Mouse (Mus musculus) neutrophil, adult 5-6 weeks (primary cell): ENCODE data around the gene Ppp2r5c. TPM values are rescaled to one million over a fixed set of nuclear protein-coding genes. Genes with fewer than 3 reads are reported as not detected.

Experiments used
- ATAC-seq: fragments of 151-379, 151-347 bp; 2 replicates; pipeline ENCODE4 v1.8.0; 2017; ENCODE audit warnings: mild to moderate bottlenecking, moderate TSS enrichment; ENCODE audit not compliant: insufficient number of reproducible peaks, poor library complexity, low FRiP score, severe bottlenecking; ENCODE audit errors: extremely low read depth
- total RNA-seq: library from RNA; stranded (forward); fragments of 200-1000 nt; gene quantifications from 2 replicates; pipeline ENCODE4 v1.2.3, GENCODE M21; 2017

Gene Ppp2r5c
- total RNA-seq, 1 experiment from 2014 or later: 243 TPM

GRCm38 (mm10) chr12:110503406-110504144, 56.7 kb downstream of the Ppp2r5c start:
- ATAC-seq: peak; percentile 74

- no peak for ATAC-seq
Observed at GRCm38 (mm10) chr12:110504145-110504490, 57.2 kb downstream of the Ppp2r5c start.

GRCm38 (mm10) chr12:110504793-110505192, 57.9 kb downstream of the Ppp2r5c start:
- ATAC-seq: peak; percentile 42

- no peak for ATAC-seq
Observed at GRCm38 (mm10) chr12:110506046-110506445, 59.1 kb downstream of the Ppp2r5c start.

GRCm38 (mm10) chr12:110507714-110508297, 60.9 kb downstream of the Ppp2r5c start:
- no peak for ATAC-seq

- ATAC-seq: no peak
Observed at GRCm38 (mm10) chr12:110508680-110509079, 61.8 kb downstream of the Ppp2r5c start.

- no peak for ATAC-seq
Observed at GRCm38 (mm10) chr12:110510171-110510871, 63.4 kb downstream of the Ppp2r5c start.

GRCm38 (mm10) chr12:110511201-110511600, 64.3 kb downstream of the Ppp2r5c start:
- ATAC-seq: no peak

GRCm38 (mm10) chr12:110511856-110512433, 65.0 kb downstream of the Ppp2r5c start:
- ATAC-seq: no peak

GRCm38 (mm10) chr12:110512884-110513283, 66.0 kb downstream of the Ppp2r5c start:
- no peak for ATAC-seq

GRCm38 (mm10) chr12:110515676-110516075, 68.8 kb downstream of the Ppp2r5c start:
- ATAC-seq: no peak

GRCm38 (mm10) chr12:110520236-110520987, 73.5 kb downstream of the Ppp2r5c start:
- ATAC-seq: no peak

- no peak for ATAC-seq
Observed at GRCm38 (mm10) chr12:110523526-110523925, 76.6 kb downstream of the Ppp2r5c start.

GRCm38 (mm10) chr12:110532711-110533110, 85.8 kb downstream of the Ppp2r5c start:
- ATAC-seq: 0 out of 2 replicates have a peak, but pooled peaks have one; percentile 26

- no peak for ATAC-seq
Observed at GRCm38 (mm10) chr12:110533151-110533550, 86.2 kb downstream of the Ppp2r5c start.

GRCm38 (mm10) chr12:110533832-110534231, 86.9 kb downstream of the Ppp2r5c start:
- ATAC-seq: no peak

GRCm38 (mm10) chr12:110535361-110535760, 88.4 kb downstream of the Ppp2r5c start:
- no peak for ATAC-seq

GRCm38 (mm10) chr12:110537751-110538150, 90.8 kb downstream of the Ppp2r5c start:
- ATAC-seq: no peak

GRCm38 (mm10) chr12:110539346-110539745, 92.4 kb downstream of the Ppp2r5c start:
- ATAC-seq: no peak
